Comparison of ENCODE assay signal across 24 mouse cellular contexts in the genomic region with DNA sequence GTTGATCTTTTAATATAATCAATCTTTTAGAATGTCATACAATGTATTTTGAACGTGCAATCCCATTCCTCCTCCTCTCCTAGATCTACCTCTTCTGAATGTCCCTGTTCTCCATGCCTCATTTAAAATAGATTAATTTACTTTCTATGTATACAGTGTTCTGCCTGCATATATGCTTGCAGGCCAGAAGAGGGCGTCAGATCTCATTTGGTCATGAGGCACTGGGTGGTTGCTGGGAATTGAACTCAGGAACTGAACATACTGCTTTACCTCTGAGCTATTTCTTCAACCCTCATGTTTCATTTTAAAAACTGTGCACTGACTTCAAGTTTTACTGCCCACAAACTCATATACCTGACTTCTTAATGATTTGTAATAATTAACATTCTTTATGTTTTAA. TPM values are rescaled to one million over a fixed set of nuclear protein-coding genes. Genes with fewer than 3 reads are reported as not detected.
DNase-seq lines count a peak whose midpoint lies in the region; ATAC-seq and TF ChIP-seq lines count a peak whose summit lies in the region.
"Had no signal": no experiment of that assay in that cellular context is flagged by ENCODE, and none has a peak within 500 bp of the region (broad histone marks: within the 10 kb centered on the region; RNA-seq: fewer than 3 reads in every experiment).

No protein-coding gene starts in this region.

- no peak overlapping the region for H3K9ac ChIP-seq in liver, embryonic 14.5 days (replicated peaks)
- H3K9ac ChIP-seq in liver, embryonic 12.5 days = no peak overlapping the region
- no peak overlapping the region for H3K9ac ChIP-seq in ES-E14 (ENCODE audit: insufficient read depth, low read depth, low read length, poor library complexity, severe bottlenecking)
- H3K9ac ChIP-seq: forebrain, embryonic 12.5 days; kidney, embryonic 15.5 days; liver, embryonic 13.5 days; midbrain, embryonic 13.5 days; neural tube, embryonic 15.5 days had no signal

- in situ Hi-C loops in ES-E14 (cut with MboI; ENCODE audit: low sequenced_read_pairs in 2 of 2, unreplicated experiment in 2 of 2) = no loop called here

- 31% methylated on average over 2 of the region's 2 CpGs for WGBS in liver, embryonic 14.5 days (ENCODE audit: insufficient replicate concordance)
- WGBS in liver, embryonic 12.5 days (ENCODE audit: insufficient replicate concordance) = 29% methylated on average over 2 of the region's 2 CpGs

- ATAC-seq in CD4-positive, CD25-positive, alpha-beta regulatory T cell, adult 4 months = no peak
- ATAC-seq in liver, embryonic 14.5 days (ENCODE audit: insufficient read depth) = no peak
- ATAC-seq in liver, embryonic 12.5 days = no peak
- no peak for ATAC-seq in frontal cortex, adult (ENCODE audit: low TSS enrichment)
- ATAC-seq: activated CD4-positive, CD25-positive, alpha-beta regulatory T cell, adult 4 months; hindbrain, embryonic 16.5 days; midbrain, embryonic 13.5 days had no signal

- H3K4me3 ChIP-seq in liver, embryonic 14.5 days (ENCODE audit: insufficient read depth in 1 of 2, low read depth in 2 of 2, low read length in 2 of 2) = no peak overlapping the region
- H3K4me3 ChIP-seq in liver, embryonic 12.5 days = no peak overlapping the region
- H3K4me3 ChIP-seq in ES-E14 (ENCODE audit: insufficient read depth in 1 of 2, low read depth in 1 of 2, low read length in 2 of 2, poor library complexity in 1 of 2, severe bottlenecking in 1 of 2) = no peak overlapping the region
- H3K4me3 ChIP-seq: forebrain, embryonic 12.5 days; kidney, embryonic 15.5 days; limb, embryonic 10.5 days; liver, embryonic 13.5 days; midbrain, embryonic 13.5 days; myocyte; neural tube, embryonic 15.5 days had no signal

- no peak overlapping the region for H3K27ac ChIP-seq in liver, embryonic 14.5 days
- no peak overlapping the region for H3K27ac ChIP-seq in liver, embryonic 12.5 days
- no peak overlapping the region for H3K27ac ChIP-seq in ES-E14 (ENCODE audit: insufficient read depth, low read depth, low read length, poor library complexity, severe bottlenecking)
- H3K27ac ChIP-seq: forebrain, embryonic 12.5 days; kidney, embryonic 15.5 days; limb, embryonic 10.5 days; liver, embryonic 13.5 days; midbrain, embryonic 13.5 days; neural tube, embryonic 15.5 days had no signal

- H3K4me1 ChIP-seq in liver, embryonic 14.5 days (replicated peaks; ENCODE audit: control insufficient read depth in 2 of 2, insufficient read depth in 2 of 2, low read length in 1 of 2) = no peaks in the 10 kb centered on the region
- H3K4me1 ChIP-seq in liver, embryonic 12.5 days = no peaks in the 10 kb centered on the region
- no peaks in the 10 kb centered on the region for H3K4me1 ChIP-seq in ES-E14 (ENCODE audit: control insufficient read depth in 2 of 2, insufficient read depth in 2 of 2, low read length in 2 of 2, poor library complexity in 1 of 2)
- H3K4me1 ChIP-seq: forebrain, embryonic 12.5 days; kidney, embryonic 15.5 days; limb, embryonic 10.5 days; liver, embryonic 13.5 days; midbrain, embryonic 13.5 days; neural tube, embryonic 15.5 days had no signal

- H3K4me2 ChIP-seq in liver, embryonic 14.5 days (ENCODE audit: low read depth) = no peak overlapping the region
- H3K4me2 ChIP-seq in liver, embryonic 12.5 days = no peak overlapping the region
- H3K4me2 ChIP-seq: forebrain, embryonic 12.5 days; heart, embryonic 11.5 days; kidney, embryonic 15.5 days; liver, embryonic 13.5 days; midbrain, embryonic 13.5 days; neural tube, embryonic 15.5 days had no signal

- TF ChIP-seq EP300 in liver, embryonic 14.5 days (IDR thresholded peaks at IDR 0.05; ENCODE audit: low read depth) = no peak

- H3K27me3 ChIP-seq in liver, embryonic 14.5 days (ENCODE audit: control insufficient read depth, insufficient read depth, low read length) = no peaks in the 10 kb centered on the region
- H3K27me3 ChIP-seq in liver, embryonic 12.5 days (replicated peaks) = no peaks in the 10 kb centered on the region
- H3K27me3 ChIP-seq: forebrain, embryonic 12.5 days; kidney, embryonic 15.5 days; liver, embryonic 13.5 days; midbrain, embryonic 13.5 days; neural tube, embryonic 15.5 days had no signal

- H3K9me3 ChIP-seq in liver, embryonic 14.5 days (ENCODE audit: control insufficient read depth, low read length) = no peaks in the 10 kb centered on the region
- H3K9me3 ChIP-seq in liver, embryonic 12.5 days (replicated peaks) = no peaks in the 10 kb centered on the region
- no peaks in the 10 kb centered on the region for H3K9me3 ChIP-seq in ES-E14 (ENCODE audit: control insufficient read depth, insufficient read depth, low read depth, low read length)
- H3K9me3 ChIP-seq: forebrain, embryonic 12.5 days; kidney, embryonic 15.5 days; limb, embryonic 10.5 days; liver, embryonic 13.5 days; midbrain, embryonic 13.5 days; neural tube, embryonic 15.5 days had no signal

- peak; percentile 40; the same call in 1 of the 2 replicates for TF ChIP-seq CTCF in liver, embryonic 14.5 days (IDR thresholded peaks at IDR 0.05; ENCODE audit: low read depth)

- H3K36me3 ChIP-seq in liver, embryonic 14.5 days (replicated peaks; ENCODE audit: control insufficient read depth, insufficient read depth, low read depth) = no peaks in the 10 kb centered on the region
- no peaks in the 10 kb centered on the region; the same call in 1 of the 2 replicates for H3K36me3 ChIP-seq in liver, embryonic 12.5 days
- H3K36me3 ChIP-seq in ES-E14 (ENCODE audit: control insufficient read depth, insufficient read depth, low read length, poor library complexity, severe bottlenecking) = no peaks in the 10 kb centered on the region
- H3K36me3 ChIP-seq: forebrain, embryonic 12.5 days; kidney, embryonic 15.5 days; limb, embryonic 10.5 days; midbrain, embryonic 13.5 days; neural tube, embryonic 15.5 days had no signal

- peak; percentile 26 for DNase-seq in CD4-positive, CD25-positive, alpha-beta regulatory T cell, adult 2 months (ENCODE audit: low read depth, low spot score)
- no peak for DNase-seq in liver, embryonic 14.5 days (ENCODE audit: low read depth in 3 of 3, low spot score in 3 of 3)
- DNase-seq in ES-E14 (ENCODE audit: low read depth, low spot score) = no peak
- DNase-seq in induced T-regulatory cell, adult 2 months (ENCODE audit: low read depth) = peak; percentile 14
- DNase-seq in kidney, adult 18-20 months = no peak
- DNase-seq: cerebellum, postnatal 10 days; gastrocnemius, postnatal 36 days; heart, postnatal 36 days; liver, embryonic 13.5 days; lung, postnatal 4 days; right cerebral cortex, postnatal 25 days; thymus, adult 18-20 months had no signal

TF ChIP-seq in ES-E14, 5 proteins besides CTCF, POLR2A, EP300 and RAD21:
- TF ChIP-seq ZC3H11A (IDR thresholded peaks at IDR 0.05; ENCODE audit: borderline replicate concordance, low read depth, low read length) (0 out of 2 replicates have a peak, but pooled peaks have one; percentile 18), ZNF384 (IDR thresholded peaks at IDR 0.05; ENCODE audit: low read depth, low read length) (no peak), CHD2 (IDR thresholded peaks at IDR 0.05; ENCODE audit: low read depth, low read length) (no peak), HCFC1 (IDR thresholded peaks at IDR 0.05; ENCODE audit: borderline replicate concordance, insufficient read depth, low read length) (no peak), MAFK (IDR thresholded peaks at IDR 0.05; ENCODE audit: insufficient read depth, low read depth, low read length) (no peak)

RNA-seq across cellular contexts. Expression of gene Impg2, which starts 56.4 kb away (rescaled TPM):
- polyA plus RNA-seq in CD4-positive, CD25-positive, alpha-beta regulatory T cell, adult 4 months (2017; shearing (Covaris generic)) = under 1 TPM; 0.32 to 0.46 TPM
- 0.16 and 0.28 TPM in 2 replicates for polyA plus RNA-seq in liver, embryonic 14.5 days (2012; rRNA removed)
- polyA plus RNA-seq in liver, embryonic 14.5 days (2014; fragmentation: Nextera tagmentation; extraction: Ambion mirVana) = 0.04 and 0.19 TPM in 2 replicates
- polyA plus RNA-seq in liver, embryonic 12.5 days (2016; fragmentation: Nextera tagmentation; extraction: Ambion mirVana) = 0.11 and 0.18 TPM in 2 replicates
- total RNA-seq in ES-E14 (2012; rRNA removed) = not detected in 2 replicates

Comparison
In these comparisons a context has a peak if more than half of its experiments do, and no peak if none do; other contexts are left out.
1. DNase-seq: peak in CD4-positive, CD25-positive, alpha-beta regulatory T cell, adult 2 months (single experiment) and induced T-regulatory cell, adult 2 months (single experiment); none in liver, embryonic 14.5 days (0 of 3), ES-E14 (single experiment) and kidney, adult 18-20 months (single experiment).